Mouse (Mus musculus) CH12.LX (cell line): ENCODE results near the gene Mmp17. TPM values are rescaled to one million over a fixed set of nuclear protein-coding genes. Genes with fewer than 3 reads are reported as not detected.
A peak's percentile ranks its signal among the peaks of the same experiment; 100 is the strongest.

Experiments
- DNase-seq: peaks from one replicate; pipeline ENCODE4 v3.0.0-alpha.2; 2013; ENCODE audit errors: extremely low read depth
- H3K27ac ChIP-seq: 2 replicates; pipeline ENCODE4 v1.5.1; 2012; ENCODE audit warnings: low read depth, mild to moderate bottlenecking, control low read depth, moderate library complexity; ENCODE audit not compliant: insufficient read depth
- H3K27me3 ChIP-seq: replicated peaks from 2 replicates; pipeline ENCODE3; 2012; ENCODE audit warnings: inconsistent platforms
- H3K36me3 ChIP-seq, 2 experiments: replicated peaks in 1 of 2; 2 replicates each; pipeline versions ENCODE3 to v1.6.1; 2012; ENCODE audit warnings: inconsistent platforms in 1 of 2, low read length in 1 of 2, mild to moderate bottlenecking in 1 of 2, mixed read lengths in 1 of 2, moderate library complexity in 1 of 2; ENCODE audit not compliant: control insufficient read depth in 1 of 2, insufficient read depth in 1 of 2
- H3K4me1 ChIP-seq, 2 experiments: 2 replicates each; pipeline ENCODE4 v1.6.1; 2012; ENCODE audit warnings: inconsistent platforms in 1 of 2, moderate library complexity in 1 of 2; ENCODE audit not compliant: insufficient read depth in 2 of 2, control insufficient read depth in 1 of 2
- H3K4me2 ChIP-seq: 2 replicates; pipeline ENCODE4 v1.6.1; 2012; ENCODE audit warnings: low read depth, mild to moderate bottlenecking, control low read depth; ENCODE audit not compliant: poor library complexity, insufficient read depth, severe bottlenecking
- H3K4me3 ChIP-seq, 3 experiments: fragments of 150-350 bp in 1 of 3; sonication (generic) in 1 of 3; replicated peaks in 1 of 3; 2 replicates each; pipeline versions ENCODE3 to v1.5.1; 2011 to 2012; ENCODE audit warnings: low read depth in 2 of 3, low read length in 2 of 3, mild to moderate bottlenecking in 2 of 3, moderate library complexity in 2 of 3, control low read depth in 1 of 3, improper control_type of control experiment in 1 of 3, inconsistent platforms in 1 of 3, mixed read lengths in 1 of 3; ENCODE audit not compliant: poor library complexity in 1 of 3
- H3K79me2 ChIP-seq: replicated peaks from 2 replicates; pipeline ENCODE4 v1.6.1; 2012; ENCODE audit warnings: mild to moderate bottlenecking, moderate library complexity; ENCODE audit not compliant: control insufficient read depth, poor library complexity, insufficient read depth, severe bottlenecking; ENCODE audit errors: extremely low read depth
- H3K9ac ChIP-seq: 2 replicates; pipeline ENCODE4 v1.6.1; 2012; ENCODE audit warnings: low read depth, mild to moderate bottlenecking, control low read depth, moderate library complexity; ENCODE audit not compliant: insufficient read depth
- H3K9me3 ChIP-seq: replicated peaks from 2 replicates; pipeline ENCODE3; 2012; ENCODE audit warnings: low read length, inconsistent platforms, mixed read lengths
- BHLHE40 ChIP-seq: IDR thresholded peaks from 2 replicates; pipeline ENCODE4 v1.6.1; 2011; ENCODE audit warnings: mild to moderate bottlenecking, low read depth, low read length, improper control_type of control experiment
- CHD1 ChIP-seq: IDR thresholded peaks from 2 replicates; pipeline ENCODE4 v1.6.1; 2012; ENCODE audit warnings: low read depth, low read length, improper control_type of control experiment, inconsistent platforms
- CTCF ChIP-seq, 2 experiments: IDR thresholded peaks in 1 of 2; conservative IDR thresholded peaks in 1 of 2; 2 replicates each; pipeline ENCODE4 v1.5.1; 2011 to 2012; ENCODE audit warnings: low read depth in 2 of 2, low read length in 2 of 2, improper control_type of control experiment in 1 of 2, inconsistent platforms in 1 of 2, mild to moderate bottlenecking in 1 of 2, moderate library complexity in 1 of 2
- ELF1 ChIP-seq: IDR thresholded peaks from 2 replicates; pipeline ENCODE4 v1.6.1; 2014; ENCODE audit warnings: low read depth, mild to moderate bottlenecking, inconsistent platforms, low read length, improper control_type of control experiment
- EP300 ChIP-seq: IDR thresholded peaks from 2 replicates; pipeline ENCODE4 v1.6.1; 2011; ENCODE audit warnings: low read length, improper control_type of control experiment
- HCFC1 ChIP-seq: IDR thresholded peaks from 2 replicates; pipeline ENCODE4 v1.6.1; 2012; ENCODE audit warnings: low read depth, mild to moderate bottlenecking, inconsistent platforms, low read length, improper control_type of control experiment
- KAT2A ChIP-seq: IDR thresholded peaks from 2 replicates; pipeline ENCODE4 v1.6.1; 2012; ENCODE audit warnings: low read length, improper control_type of control experiment, inconsistent platforms; ENCODE audit not compliant: insufficient replicate concordance
- MAFK ChIP-seq: IDR thresholded peaks from 2 replicates; pipeline ENCODE4 v1.6.1; 2011; ENCODE audit warnings: low read length, improper control_type of control experiment; ENCODE audit not compliant: insufficient replicate concordance
- MAX ChIP-seq: IDR thresholded peaks from 2 replicates; pipeline ENCODE4 v1.6.1; 2011; ENCODE audit warnings: low read length, improper control_type of control experiment
- MAZ ChIP-seq: IDR thresholded peaks from 2 replicates; pipeline ENCODE4 v1.6.1; 2012; ENCODE audit warnings: low read depth, mild to moderate bottlenecking, inconsistent platforms, low read length, improper control_type of control experiment, moderate library complexity
- MEF2A ChIP-seq: IDR thresholded peaks from 2 replicates; pipeline ENCODE4 v1.6.1; 2014; ENCODE audit warnings: low read depth, mild to moderate bottlenecking, inconsistent platforms, low read length, improper control_type of control experiment, borderline replicate concordance
- MXI1 ChIP-seq: IDR thresholded peaks from 2 replicates; pipeline ENCODE4 v1.6.1; 2011; ENCODE audit warnings: mild to moderate bottlenecking, low read depth, low read length, improper control_type of control experiment
- NELFE ChIP-seq: IDR thresholded peaks from 2 replicates; pipeline ENCODE4 v1.6.1; 2011; ENCODE audit warnings: low read depth, low read length, improper control_type of control experiment
- NRF1 ChIP-seq: IDR thresholded peaks from 2 replicates; pipeline ENCODE4 v1.6.1; 2014; ENCODE audit warnings: low read depth, mild to moderate bottlenecking, inconsistent platforms, low read length, improper control_type of control experiment, moderate library complexity
- PAX5 ChIP-seq: IDR thresholded peaks from 2 replicates; pipeline ENCODE4 v1.6.1; 2012; ENCODE audit warnings: low read length, inconsistent platforms, mixed read lengths
- POLR2AphosphoS2 ChIP-seq: IDR thresholded peaks from 2 replicates; pipeline ENCODE4 v1.6.1; 2011; ENCODE audit warnings: low read depth, low read length, improper control_type of control experiment
- RAD21 ChIP-seq: IDR thresholded peaks from 2 replicates; pipeline ENCODE4 v1.6.1; 2011; ENCODE audit warnings: low read depth, mild to moderate bottlenecking, low read length, improper control_type of control experiment, moderate library complexity
- SIN3A ChIP-seq: IDR thresholded peaks from 2 replicates; pipeline ENCODE4 v1.6.1; 2012; ENCODE audit warnings: low read length, improper control_type of control experiment, inconsistent platforms
- SMC3 ChIP-seq: IDR thresholded peaks from 2 replicates; pipeline ENCODE4 v1.6.1; 2011; ENCODE audit warnings: low read depth, low read length, improper control_type of control experiment
- TBP ChIP-seq: conservative IDR thresholded peaks from 2 replicates; pipeline ENCODE4 v1.6.1; 2011; ENCODE audit warnings: low read depth, low read length, improper control_type of control experiment
- TCF12 ChIP-seq: IDR thresholded peaks from 2 replicates; pipeline ENCODE4 v1.6.1; 2014; ENCODE audit warnings: low read depth, mild to moderate bottlenecking, inconsistent platforms, low read length, improper control_type of control experiment
- UBTF ChIP-seq: IDR thresholded peaks from 2 replicates; pipeline ENCODE4 v1.6.1; 2012; ENCODE audit warnings: low read depth, mild to moderate bottlenecking, inconsistent platforms, low read length, improper control_type of control experiment, moderate library complexity
- USF2 ChIP-seq: conservative IDR thresholded peaks from 2 replicates; pipeline ENCODE4 v1.6.1; 2011; ENCODE audit warnings: low read depth, low read length, improper control_type of control experiment
- ZMIZ1 ChIP-seq: IDR thresholded peaks from 2 replicates; pipeline ENCODE4 v1.6.1; 2012; ENCODE audit warnings: low read depth, mild to moderate bottlenecking, inconsistent platforms, low read length, improper control_type of control experiment
- ZNF384 ChIP-seq: IDR thresholded peaks from 2 replicates; pipeline ENCODE4 v1.6.1; 2012; ENCODE audit warnings: low read depth, low read length, improper control_type of control experiment, inconsistent platforms
- dilution Hi-C: fragments of 300-500 bp; cut with MboI; formaldehyde crosslinking; loops from 2 replicates; pipeline ENCODE4 v1.14.3; 2020; ENCODE audit warnings: low sequenced_read_pairs; ENCODE audit not compliant: extremely low pct_unique_long_range_greater_than_20kb, extremely low pct_ligation_motif_present
- in situ Hi-C: fragments of 300-500 bp; cut with MboI; formaldehyde crosslinking; loops from 3 replicates; pipeline ENCODE4 v1.14.3; 2019; ENCODE audit warnings: low sequenced_read_pairs, low pct_ligation_motif_present, low pct_unique_long_range_greater_than_20kb, mixed read lengths
- polyA plus RNA-seq: library from polyadenylated mRNA; unstranded; fragments of >175 nt; gene quantifications from 2 replicates; pipeline ENCODE4 v1.2.1, GENCODE M21; 2012; ENCODE audit warnings: low read depth; ENCODE audit not compliant: insufficient read length
- total RNA-seq, 2 experiments: library from RNA; depleted of rRNA; stranded (reverse); fragments of 300-350 nt in 1 of 2; fragments of >200 nt in 1 of 2; gene quantifications; 2 replicates each; pipeline ENCODE4 v1.2.3; 2012 to 2014

Gene Mmp17
- total and polyA plus RNA-seq, 3 experiments = 0.51 TPM; not detected in 2

DNA sequence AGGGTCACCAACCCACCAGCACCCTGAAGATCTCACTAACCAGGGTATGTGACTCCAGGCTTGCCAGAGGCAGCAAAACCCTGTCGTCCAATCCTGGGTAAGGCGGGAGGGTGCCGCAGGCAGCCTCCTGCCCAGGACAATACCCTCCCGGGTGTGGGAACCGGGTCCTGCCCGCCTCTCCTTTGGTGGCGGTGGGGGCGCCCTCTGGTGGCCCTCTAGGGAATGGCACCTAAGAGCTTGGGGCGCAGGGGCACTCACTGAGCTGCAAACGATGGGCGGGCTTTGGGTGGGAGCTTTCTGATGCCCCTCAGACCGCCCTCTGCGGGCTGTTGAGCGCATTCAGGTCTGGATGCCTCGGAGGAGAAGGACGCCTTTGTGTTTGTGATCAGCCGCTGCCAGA lies 2.0 kb downstream of the Mmp17 start:
- in situ Hi-C loops = loop anchor here (5.0 to 10.0 kb wide), 2 partner anchors 199 to 521 kb away; no protein-coding TSS in a partner anchor
- DNase-seq = no peak
- Histone ChIP-seq H3K79me2 (no peaks in the 10 kb centered on the region), H3K27ac (no peak overlapping the region), H3K27me3 (peaks cover 69% of the 10 kb centered on the region), H3K36me3 (no peaks in the 10 kb centered on the region), H3K9ac (no peak overlapping the region)
- TF ChIP-seq RAD21 (peak; percentile 24), KAT2A (no peak), SMC3 (peak; percentile 45), CTCF (conservative IDR thresholded peaks at IDR 0.05 in 1 of 2, IDR thresholded peaks at IDR 0.05 in 1 of 2; ENCODE audit: low read depth in 2 of 2, low read length in 2 of 2) (peak in 1 of 2 experiments; percentile 68; a peak in 2 of 4 replicates), TBP (no peak), POLR2AphosphoS2 (no peak), EP300 (no peak), UBTF (no peak), NELFE (no peak)
- TF ChIP-seq, all 38 proteins: peak for 3
- no peaks in the 10 kb centered on the region for H3K4me1 ChIP-seq
- dilution Hi-C loops = no loop called here
- no peak overlapping the region for H3K4me3 ChIP-seq
- peaks cover 26% of the 10 kb centered on the region for H3K9me3 ChIP-seq
- H3K4me2 ChIP-seq = peak overlapping the region; percentile 76; the same call in 1 of the 2 replicates

DNA sequence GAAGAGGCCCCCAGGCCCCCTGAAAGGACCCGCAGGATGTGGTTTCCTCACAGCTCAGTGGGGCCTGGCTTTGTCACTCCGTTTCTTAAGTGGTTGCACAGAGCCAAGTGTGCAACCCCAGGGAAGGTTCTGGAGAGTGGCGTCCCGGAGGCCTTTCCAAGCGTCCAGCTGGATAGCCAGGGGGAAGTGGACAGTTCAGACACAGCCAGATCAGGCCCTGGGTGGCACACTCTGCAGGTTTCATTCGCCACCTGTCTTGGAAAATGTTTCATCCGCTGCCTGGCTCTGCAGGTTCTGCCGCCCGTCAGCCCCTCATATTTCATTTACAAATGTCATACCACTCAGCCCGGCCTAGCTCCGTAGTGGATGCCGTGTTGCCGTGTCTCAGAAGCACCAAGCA lies 2.5 kb downstream of the Mmp17 start:
- dilution Hi-C loops = no loop called here
- H3K27me3 ChIP-seq = peaks cover 68% of the 10 kb centered on the region

DNA sequence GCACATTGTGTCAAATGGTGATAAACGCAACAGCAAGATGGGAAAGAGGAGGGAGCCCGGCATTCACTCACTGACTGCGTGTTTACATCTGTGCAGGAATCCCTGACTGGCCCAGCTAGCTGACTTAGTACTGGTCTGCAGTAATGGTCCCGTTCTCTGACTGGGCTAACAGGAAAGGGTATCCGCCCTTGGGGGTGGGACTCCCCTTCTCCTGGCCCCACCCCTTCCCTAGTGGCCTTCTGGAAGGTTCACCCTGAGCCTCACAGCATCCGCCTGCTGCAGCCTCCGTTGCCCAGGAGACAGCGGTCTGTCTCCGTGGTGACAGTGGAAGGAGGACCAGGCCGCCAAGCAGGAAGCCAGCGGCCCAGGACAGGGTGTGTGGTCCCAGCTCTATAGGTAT lies 6.9 kb downstream of the Mmp17 start:
- in situ Hi-C loops (loop anchor here (10.0 kb wide), 1 partner anchor 396 kb away; no protein-coding TSS in a partner anchor), dilution Hi-C loops (no loop called here)
- Histone ChIP-seq H3K79me2 (no peaks in the 10 kb centered on the region), H3K36me3 (no peaks in the 10 kb centered on the region), H3K27ac (no peak overlapping the region), H3K9me3 (peaks cover 2% of the 10 kb centered on the region), H3K9ac (no peak overlapping the region), H3K4me1 (no peaks in the 10 kb centered on the region), H3K27me3 (peaks cover 59% of the 10 kb centered on the region), H3K4me3 (no peak overlapping the region), H3K4me2 (no peak overlapping the region)
- TF ChIP-seq BHLHE40 = no peak
- no peak for TF ChIP-seq NELFE
- no peak for TF ChIP-seq MAZ
- no peak for TF ChIP-seq MAX
- no peak for TF ChIP-seq SIN3A
- TF ChIP-seq ZMIZ1 = no peak
- no peak for TF ChIP-seq PAX5
- no peak for TF ChIP-seq UBTF
- TF ChIP-seq MAFK = no peak
- TF ChIP-seq HCFC1 = no peak
- no peak for TF ChIP-seq MXI1
- TF ChIP-seq NRF1 = no peak
- no peak for TF ChIP-seq RAD21
- TF ChIP-seq TCF12 = no peak
- TF ChIP-seq KAT2A = no peak
- no peak for TF ChIP-seq MEF2A
- TF ChIP-seq CHD1 = no peak
- no peak for TF ChIP-seq ELF1
- DNase-seq = no peak

More for the DNA sequence above, 2.5 kb downstream of the Mmp17 start:
- Histone ChIP-seq H3K36me3 (no peaks in the 10 kb centered on the region), H3K4me2 (no peak overlapping the region), H3K27ac (no peak overlapping the region), H3K4me1 (no peaks in the 10 kb centered on the region), H3K9ac (no peak overlapping the region), H3K9me3 (peaks cover 26% of the 10 kb centered on the region), H3K79me2 (no peaks in the 10 kb centered on the region), H3K4me3 (no peak overlapping the region)
- in situ Hi-C loops = loop anchor here (5.0 to 10.0 kb wide), 2 partner anchors 199 to 522 kb away; no protein-coding TSS in a partner anchor
- TF ChIP-seq RAD21 = no peak
- no peak for TF ChIP-seq BHLHE40
- no peak for TF ChIP-seq ZNF384
- TF ChIP-seq MAFK = no peak
- TF ChIP-seq USF2 = no peak
- DNase-seq = no peak
